Mouse (Mus musculus) kidney, embryonic 14.5 days (tissue): ENCODE results near the gene Ncln. TPM values are rescaled to one million over a fixed set of nuclear protein-coding genes. Genes with fewer than 3 reads are reported as not detected.
A peak's percentile ranks its signal among the peaks of the same experiment; 100 is the strongest.

Experiments used
- ATAC-seq: fragments of 200-750 bp; cut with Nextera tagmentation; 2 replicates; pipeline ENCODE4 v1.8.0; 2017; ENCODE audit warnings: moderate number of reproducible peaks, mild to moderate bottlenecking, moderate TSS enrichment, moderate library complexity; ENCODE audit not compliant: low FRiP score, low TSS enrichment
- H3K27ac ChIP-seq: fragments of 300-500 bp; sonication (generic); 2 replicates; pipeline ENCODE4 v1.5.1; 2014; ENCODE audit warnings: low read depth, mild to moderate bottlenecking, low read length, moderate library complexity, mixed read lengths
- H3K27me3 ChIP-seq: fragments of 300-500 bp; sonication (generic); 2 replicates; pipeline ENCODE4 v1.6.1; 2014; ENCODE audit warnings: mild to moderate bottlenecking, low read length; ENCODE audit not compliant: control insufficient read depth, insufficient read depth
- H3K36me3 ChIP-seq: fragments of 300-500 bp; sonication (generic); 2 replicates; pipeline ENCODE4 v1.6.1; 2014; ENCODE audit warnings: low read length, mixed read lengths; ENCODE audit not compliant: control insufficient read depth, insufficient read depth
- H3K4me1 ChIP-seq: fragments of 300-500 bp; sonication (generic); 2 replicates; pipeline ENCODE4 v1.6.1; 2014; ENCODE audit warnings: low read length, mixed read lengths; ENCODE audit not compliant: control insufficient read depth, insufficient read depth
- H3K4me2 ChIP-seq: fragments of 300-500 bp; sonication (generic); replicated peaks from 2 replicates; pipeline ENCODE4 v1.6.1; 2014; ENCODE audit warnings: low read depth, mild to moderate bottlenecking, low read length
- H3K4me3 ChIP-seq: fragments of 300-500 bp; sonication (generic); 2 replicates; pipeline ENCODE4 v1.5.1; 2014; ENCODE audit warnings: mild to moderate bottlenecking, low read length
- H3K9ac ChIP-seq: fragments of 300-500 bp; sonication (generic); 2 replicates; pipeline ENCODE4 v1.6.1; 2014; ENCODE audit warnings: low read depth, mild to moderate bottlenecking, low read length, moderate library complexity
- H3K9me3 ChIP-seq: fragments of 300-500 bp; sonication (generic); 2 replicates; pipeline ENCODE4 v1.6.1; 2016; ENCODE audit warnings: low read length; ENCODE audit not compliant: control insufficient read depth
- WGBS: fragments of 180-500 bp; shearing (Covaris S2); extraction: QIAGEN DNeasy Blood & Tissue Kit; methylation state at CpG from one replicate; pipeline ENCODE4 v1.1.7; 2014; 5-methylcytosine and 5-hydroxymethylcytosine counted together
- polyA plus RNA-seq: library from polyadenylated mRNA; unstranded; fragments of >200 nt; fragmentation: Nextera tagmentation; extraction: Ambion mirVana; gene quantifications from 2 replicates; pipeline ENCODE4 v1.2.1, GENCODE M21; 2014

Gene Ncln
- polyA plus RNA-seq, 1 experiment from 2014 or later: 76.6 TPM

DNA sequence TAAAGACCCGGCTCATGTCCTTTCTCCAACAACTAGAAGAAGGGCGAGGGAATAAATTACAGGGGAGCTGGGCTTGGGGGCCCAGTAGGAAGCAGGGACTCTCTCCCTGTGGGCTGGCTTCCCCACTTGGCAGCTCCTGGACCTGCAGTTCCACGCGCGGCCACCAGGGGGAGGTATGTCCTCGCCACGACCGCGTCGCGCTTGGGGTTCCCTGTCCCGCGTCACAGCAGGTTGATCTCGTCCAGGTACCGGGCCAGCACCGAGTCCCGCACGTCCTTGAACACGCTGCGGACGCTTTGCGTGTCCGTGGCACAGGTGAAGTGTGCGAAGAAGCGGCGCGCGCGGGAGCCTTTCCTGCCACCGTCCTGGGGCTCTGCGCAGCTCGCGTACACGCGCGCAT lies 6.5 kb upstream of the Ncln start:
- peak overlapping the region; percentile 35 for H3K4me3 ChIP-seq
- no peaks in the 10 kb centered on the region for H3K9me3 ChIP-seq
- H3K4me2 ChIP-seq: peak overlapping the region; percentile 60
- H3K36me3 ChIP-seq: no peaks in the 10 kb centered on the region
- WGBS: 7% methylated on average over 36 of the region's 36 CpGs
- no peaks in the 10 kb centered on the region for H3K4me1 ChIP-seq
- peak overlapping the region; percentile 40; the same call in 1 of the 2 replicates for H3K9ac ChIP-seq
- no peak overlapping the region for H3K27ac ChIP-seq
- peaks cover 10% of the 10 kb centered on the region; the same call in 1 of the 2 replicates for H3K27me3 ChIP-seq
- ATAC-seq: peak; percentile 51

DNA sequence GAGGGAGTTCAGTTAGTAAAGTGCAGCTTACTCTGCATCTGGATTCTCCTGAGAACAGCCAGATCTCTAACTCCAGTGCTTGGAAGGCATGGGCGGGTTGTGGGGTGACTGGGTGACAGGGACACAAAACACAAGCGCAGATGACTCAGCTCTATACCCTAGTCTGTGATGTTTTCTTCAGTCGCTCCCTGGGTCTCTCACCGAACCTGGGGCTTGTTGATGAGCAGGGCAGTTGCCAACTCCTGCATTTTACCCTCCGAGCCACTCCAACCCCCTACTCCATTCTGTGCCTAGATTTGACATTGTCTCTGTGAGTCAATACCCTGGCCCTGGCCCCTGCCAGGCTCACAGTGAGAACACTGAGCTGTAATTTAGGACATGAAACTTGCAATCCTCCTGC lies 5.7 kb upstream of the Ncln start:
- no peak for ATAC-seq
- H3K27me3 ChIP-seq: peaks cover 10% of the 10 kb centered on the region; the same call in 1 of the 2 replicates
- H3K4me2 ChIP-seq: no peak overlapping the region
- no peak overlapping the region for H3K4me3 ChIP-seq
- H3K4me1 ChIP-seq: no peaks in the 10 kb centered on the region
- H3K9me3 ChIP-seq: no peaks in the 10 kb centered on the region
- 90% methylated on average over 5 of the region's 5 CpGs for WGBS
- H3K9ac ChIP-seq: no peak overlapping the region
- no peak overlapping the region for H3K27ac ChIP-seq
- H3K36me3 ChIP-seq: no peaks in the 10 kb centered on the region

- H3K27me3 ChIP-seq: peaks cover 10% of the 10 kb centered on the region; the same call in 1 of the 2 replicates
- no peak within 1 kb of the TSS for H3K9ac ChIP-seq
- 78% methylated on average over 3 of the region's 3 CpGs for WGBS
- no peak for ATAC-seq
- H3K4me1 ChIP-seq: peaks cover 6% of the 10 kb centered on the region
- H3K27ac ChIP-seq: no peak within 1 kb of the TSS
- H3K4me2 ChIP-seq: no peak within 1 kb of the TSS
- H3K36me3 ChIP-seq: no peaks in the 10 kb centered on the region
- H3K9me3 ChIP-seq: no peaks in the 10 kb centered on the region
- H3K4me3 ChIP-seq: no peak within 1 kb of the TSS
These were observed 3.8 kb upstream of the Ncln start, which contains the start of gene S1pr4 for GRCm38 (mm10) chr10:81500032-81500431. TSS of gene S1pr4 (minus strand) at chr10:81500132.

DNA sequence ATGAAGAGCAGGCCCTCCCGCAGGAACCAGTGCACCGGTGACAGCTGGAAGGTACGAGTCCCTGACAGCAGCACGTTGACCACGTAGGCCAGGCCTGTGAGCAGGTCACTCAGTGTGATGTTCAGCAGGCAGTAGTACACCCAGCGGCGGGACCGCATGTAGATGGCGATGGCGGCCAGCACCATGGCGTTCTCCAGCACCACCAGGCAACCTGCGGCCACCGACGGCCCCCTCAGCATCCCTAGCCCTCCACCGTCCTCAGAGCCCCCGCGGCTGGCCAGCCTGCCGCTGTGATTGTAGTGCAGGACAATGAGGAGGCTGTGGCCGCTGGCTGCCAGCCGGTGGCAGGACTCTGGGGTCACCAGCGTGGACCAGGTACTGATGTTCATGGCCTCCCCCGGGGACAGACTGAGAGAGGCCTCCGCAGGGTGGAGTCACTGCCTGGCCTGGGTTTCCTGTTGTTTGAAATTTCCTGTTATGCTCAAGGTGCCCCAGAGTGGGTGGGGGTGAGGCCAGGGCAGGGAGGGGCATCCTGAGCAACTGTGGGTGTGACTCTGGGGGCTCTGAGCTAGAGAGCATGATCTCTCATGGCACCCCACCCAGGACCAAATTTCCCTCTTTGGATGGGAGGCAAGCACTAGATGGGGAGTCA lies 3.2 kb upstream of the Ncln start:
- peaks cover 10% of the 10 kb centered on the region; the same call in 1 of the 2 replicates for H3K27me3 ChIP-seq
- peaks cover 11% of the 10 kb centered on the region for H3K4me1 ChIP-seq
- ATAC-seq: no peak
- no peak overlapping the region for H3K4me2 ChIP-seq
- H3K9me3 ChIP-seq: no peaks in the 10 kb centered on the region
- WGBS: 76% methylated on average over 23 of the region's 23 CpGs
- peaks cover 2% of the 10 kb centered on the region; the same call in 1 of the 2 replicates for H3K36me3 ChIP-seq
- no peak overlapping the region for H3K4me3 ChIP-seq
- H3K9ac ChIP-seq: no peak overlapping the region
- H3K27ac ChIP-seq: no peak overlapping the region

DNA sequence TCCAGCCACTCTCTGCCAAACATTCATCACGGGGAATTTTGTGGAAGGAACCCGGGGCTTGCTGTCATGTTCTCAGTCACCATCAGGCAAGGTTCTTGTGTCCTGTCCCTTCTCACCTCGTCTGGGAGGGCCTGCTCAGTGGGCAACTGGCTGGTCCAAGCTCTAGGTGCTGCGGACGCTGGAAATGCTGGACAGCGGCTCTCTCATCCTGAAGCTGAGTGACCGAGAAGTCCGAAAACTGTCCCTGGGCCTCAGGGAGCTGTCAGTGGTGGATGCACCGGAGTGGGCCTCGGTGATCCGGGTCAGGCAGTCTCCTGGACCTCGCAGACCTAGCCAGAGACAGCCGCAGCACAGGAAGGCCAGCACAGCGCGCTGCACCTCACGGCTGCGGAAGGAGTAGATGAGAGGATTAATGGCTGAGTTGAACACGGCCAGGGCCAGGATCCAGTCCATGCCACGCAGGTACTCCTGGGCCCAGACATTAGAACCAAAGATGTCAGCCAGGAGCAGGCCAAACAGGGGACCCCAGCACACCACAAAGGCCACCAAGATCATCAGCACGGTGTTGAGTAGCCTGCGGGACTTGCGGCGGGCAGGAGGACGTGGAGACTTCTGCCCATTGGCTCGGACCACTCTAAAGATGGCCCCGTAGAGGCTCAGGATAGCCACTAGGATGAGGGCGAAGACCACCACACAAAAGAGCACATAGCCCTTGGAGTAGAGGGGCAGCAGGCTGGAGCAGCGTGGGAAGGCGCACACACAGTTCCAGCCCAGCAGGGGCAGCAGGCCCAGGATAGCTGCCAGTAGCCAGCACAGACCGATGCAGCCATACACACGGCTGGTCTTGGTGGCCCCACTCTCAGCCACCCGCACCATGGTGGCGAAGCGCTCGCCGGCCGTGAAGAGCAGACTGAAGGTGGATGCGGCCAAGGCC lies 2.4 kb upstream of the Ncln start:
- Histone ChIP-seq H3K36me3 (peaks cover 4% of the 10 kb centered on the region; the same call in 1 of the 2 replicates), H3K27me3 (peaks cover 6% of the 10 kb centered on the region; the same call in 1 of the 2 replicates), H3K27ac (no peak overlapping the region), H3K9me3 (no peaks in the 10 kb centered on the region), H3K4me1 (peaks cover 11% of the 10 kb centered on the region), H3K4me3 (no peak overlapping the region), H3K4me2 (no peak overlapping the region), H3K9ac (0 out of 2 replicates have a peak overlapping the region, but pooled peaks have one; percentile 4)
- ATAC-seq: no peak
- WGBS: 88% methylated on average over 38 of the region's 38 CpGs

DNA sequence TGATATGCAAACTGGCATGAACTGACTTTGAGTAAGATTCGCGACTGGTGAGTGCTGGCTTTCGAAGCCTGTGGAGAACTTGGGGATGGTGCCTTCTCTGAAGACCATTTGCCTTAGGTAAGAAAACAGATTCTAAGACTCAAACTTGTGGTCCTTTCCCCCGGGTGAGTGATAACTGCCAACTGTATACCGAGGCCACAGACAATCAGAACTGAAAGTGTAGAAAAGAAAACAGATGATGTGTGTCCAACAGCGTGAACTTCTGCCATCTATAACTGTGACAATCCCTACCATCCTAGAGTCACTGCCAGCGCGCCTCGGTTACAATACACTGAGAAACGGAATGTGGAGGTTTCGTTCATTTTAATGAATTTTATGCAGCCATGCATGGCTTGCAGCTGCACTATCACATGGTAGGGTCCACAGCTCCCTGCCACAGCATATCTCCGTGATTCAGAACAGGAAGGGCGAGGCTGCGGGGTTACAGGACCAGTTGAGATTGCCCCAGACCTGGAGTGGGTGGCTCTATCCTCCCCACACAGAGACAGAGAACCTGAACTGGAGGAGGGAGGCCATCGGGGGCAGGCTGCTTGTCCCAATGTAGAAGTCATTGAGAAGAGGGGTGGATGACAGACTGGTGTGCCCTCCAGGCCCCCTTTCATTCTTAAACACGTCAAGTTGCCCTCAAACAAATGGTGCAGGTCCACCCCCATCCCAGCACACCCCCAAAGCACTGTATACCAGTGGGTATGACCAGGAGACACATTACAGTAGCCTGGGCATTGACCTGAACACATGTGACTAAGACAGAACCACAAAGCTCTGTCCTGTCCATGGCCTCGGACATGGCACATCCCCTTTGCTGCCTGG lies 1.4 kb upstream of the Ncln start:
- H3K27me3 ChIP-seq: no peaks in the 10 kb centered on the region
- peak overlapping the region; percentile 78 for H3K4me3 ChIP-seq
- H3K36me3 ChIP-seq: peaks cover 13% of the 10 kb centered on the region
- peak overlapping the region; percentile 34; the same call in 1 of the 2 replicates for H3K9ac ChIP-seq
- 81% methylated on average over 17 of the region's 17 CpGs for WGBS
- no peak overlapping the region for H3K27ac ChIP-seq
- ATAC-seq: no peak
- peaks cover 11% of the 10 kb centered on the region for H3K4me1 ChIP-seq
- no peaks in the 10 kb centered on the region for H3K9me3 ChIP-seq
- peak overlapping the region; percentile 41; the same call in 1 of the 2 replicates for H3K4me2 ChIP-seq

- no peak for ATAC-seq
- peaks cover 20% of the 10 kb centered on the region for H3K36me3 ChIP-seq
- no peaks in the 10 kb centered on the region for H3K9me3 ChIP-seq
- no peaks in the 10 kb centered on the region for H3K27me3 ChIP-seq
- H3K4me3 ChIP-seq: peak overlapping the region; percentile 78
- 0 out of 2 replicates have a peak overlapping the region, but pooled peaks have one; percentile 48 for H3K27ac ChIP-seq
- WGBS: 33% methylated on average over 4 of the region's 4 CpGs
- peaks cover 11% of the 10 kb centered on the region for H3K4me1 ChIP-seq
- H3K4me2 ChIP-seq: peak overlapping the region; percentile 41
- peak overlapping the region; percentile 34 for H3K9ac ChIP-seq
These were observed 777 bp upstream of the Ncln start for GRCm38 (mm10) chr10:81496969-81497368.

DNA sequence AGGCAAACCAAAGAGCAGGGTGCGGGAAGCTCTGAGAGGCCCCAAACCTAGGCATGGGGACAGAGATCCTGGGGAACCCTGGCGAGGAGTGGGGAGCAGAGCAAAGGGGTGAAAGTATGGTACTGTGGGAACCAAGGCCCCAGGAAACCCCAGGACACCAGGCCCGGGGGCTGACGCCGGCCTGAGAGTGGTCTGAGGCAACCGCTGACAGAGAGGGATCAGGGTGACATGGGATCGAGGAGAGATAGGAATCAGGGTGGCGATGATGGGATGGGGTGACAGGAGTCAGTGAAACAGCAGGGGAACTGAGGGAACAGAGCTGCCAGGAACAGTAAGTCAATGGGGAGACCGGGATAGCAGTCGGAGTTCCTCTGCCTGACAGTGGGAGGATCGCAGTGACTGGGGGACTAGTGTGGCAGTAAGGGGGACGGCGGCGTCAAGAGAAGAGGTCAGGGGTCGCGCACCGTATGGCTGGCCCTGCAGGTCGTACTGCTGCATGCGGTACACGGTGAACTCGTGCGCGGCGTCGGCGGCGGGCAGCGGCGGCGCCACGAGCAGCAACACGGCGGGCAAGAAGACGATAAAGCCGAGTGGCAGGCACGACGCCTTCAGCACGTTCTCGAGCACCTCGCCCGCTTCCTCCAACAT lies 452 bp downstream of the Ncln start:
- H3K27me3 ChIP-seq: no peaks in the 10 kb centered on the region
- no peaks in the 10 kb centered on the region for H3K9me3 ChIP-seq
- peaks cover 11% of the 10 kb centered on the region for H3K4me1 ChIP-seq
- peak overlapping the region; percentile 83 for H3K9ac ChIP-seq
- WGBS: 1% methylated on average over 38 of the region's 41 CpGs
- ATAC-seq: peak; percentile 17
- peaks cover 32% of the 10 kb centered on the region for H3K36me3 ChIP-seq
- peak overlapping the region; percentile 78 for H3K4me3 ChIP-seq
- peak overlapping the region; percentile 38; the same call in 1 of the 2 replicates for H3K27ac ChIP-seq
- peak overlapping the region; percentile 96 for H3K4me2 ChIP-seq
